Mouse (Mus musculus) A20 (cell line): ENCODE measurements at regions not wholly inside any gene's neighbourhood (a gene's known extent, or its start where the extent isn't known, plus 50 kb on each side); places are given as distances from the start of the nearest gene placed in this dataset.
"Not testable (repeated sequence)": the region's sequence is repeated elsewhere in the genome, so short reads cannot be mapped to it uniquely, and the experiment has no call there.

Experiments
- DNase-seq: peaks from one replicate; pipeline ENCODE4 v3.0.0-alpha.2; 2011; ENCODE audit warnings: low read depth, low spot score

DNA sequence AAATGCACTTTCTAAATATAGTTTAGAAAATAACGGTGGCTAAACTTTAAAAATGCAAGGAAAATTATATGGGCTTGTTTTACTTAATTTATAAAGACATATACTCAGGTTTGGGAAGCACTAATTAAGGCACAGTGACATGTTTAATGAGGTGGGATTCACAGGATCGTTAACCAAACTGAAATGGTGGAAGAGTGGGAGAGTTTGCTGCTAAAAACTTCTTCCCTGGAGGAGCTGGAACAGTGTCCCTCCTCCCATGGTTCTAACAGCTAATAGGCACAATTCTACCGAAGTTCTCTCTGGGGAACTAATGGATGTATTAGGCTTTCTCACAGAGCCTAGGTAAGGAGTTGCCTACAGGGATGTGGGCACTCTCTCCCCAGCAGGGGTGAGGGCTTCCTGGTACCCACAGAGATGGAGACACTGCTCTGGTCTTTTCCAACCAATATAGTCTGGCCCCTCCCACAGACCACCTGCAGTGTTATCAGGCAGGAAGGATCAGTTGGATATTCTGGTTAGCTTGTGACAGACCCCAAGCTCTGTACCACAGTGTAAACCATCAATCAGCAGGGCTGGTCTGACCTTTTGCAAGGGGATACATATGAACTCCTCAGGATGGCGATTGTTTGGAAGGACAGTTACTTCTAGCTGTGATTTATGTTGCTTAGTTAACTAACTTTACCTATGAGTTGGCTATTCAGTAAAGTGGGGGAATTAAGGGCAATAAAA lies 309.0 kb upstream of the Zic4 start:
- DNase-seq, result no peak

DNA sequence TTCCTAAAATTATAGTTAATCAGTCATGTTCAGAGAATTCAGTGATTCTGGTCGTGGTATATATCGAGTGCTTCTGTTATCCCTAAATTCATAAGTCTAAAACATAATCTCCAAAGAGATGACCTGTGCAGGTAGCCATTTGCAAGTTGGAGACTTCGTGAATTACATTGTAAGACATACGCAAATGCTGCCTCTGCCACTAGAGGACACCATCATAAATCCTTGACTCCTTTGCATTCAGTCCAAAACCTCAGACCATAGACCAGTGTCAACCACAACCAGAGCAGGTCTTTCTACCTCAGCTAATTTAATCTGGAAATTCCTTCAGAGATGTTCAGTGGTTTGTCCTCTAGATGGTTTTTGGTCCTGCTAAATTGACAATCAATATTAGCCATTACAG lies 302.8 kb upstream of the Zic4 start:
- no peak for DNase-seq

DNA sequence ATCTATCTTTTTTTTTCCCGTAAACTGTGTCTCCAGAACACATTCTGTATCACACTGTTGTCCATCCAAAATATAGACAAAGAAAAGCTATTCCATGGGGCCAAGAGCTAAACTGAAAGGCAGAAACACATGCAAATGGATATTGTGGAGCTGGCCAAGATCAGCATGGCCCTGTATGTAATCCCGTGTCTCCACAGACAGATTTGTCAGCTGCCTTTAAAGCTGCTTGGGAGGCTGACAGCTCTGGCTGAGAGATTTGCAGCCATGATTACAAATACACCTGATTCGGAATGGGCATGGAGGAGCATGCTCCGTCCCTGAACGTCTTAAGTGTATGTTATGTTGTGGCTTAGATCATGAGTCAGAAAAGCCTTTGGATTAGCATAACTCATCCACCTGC lies 292.7 kb upstream of the Zic4 start:
- DNase-seq, result no peak

DNA sequence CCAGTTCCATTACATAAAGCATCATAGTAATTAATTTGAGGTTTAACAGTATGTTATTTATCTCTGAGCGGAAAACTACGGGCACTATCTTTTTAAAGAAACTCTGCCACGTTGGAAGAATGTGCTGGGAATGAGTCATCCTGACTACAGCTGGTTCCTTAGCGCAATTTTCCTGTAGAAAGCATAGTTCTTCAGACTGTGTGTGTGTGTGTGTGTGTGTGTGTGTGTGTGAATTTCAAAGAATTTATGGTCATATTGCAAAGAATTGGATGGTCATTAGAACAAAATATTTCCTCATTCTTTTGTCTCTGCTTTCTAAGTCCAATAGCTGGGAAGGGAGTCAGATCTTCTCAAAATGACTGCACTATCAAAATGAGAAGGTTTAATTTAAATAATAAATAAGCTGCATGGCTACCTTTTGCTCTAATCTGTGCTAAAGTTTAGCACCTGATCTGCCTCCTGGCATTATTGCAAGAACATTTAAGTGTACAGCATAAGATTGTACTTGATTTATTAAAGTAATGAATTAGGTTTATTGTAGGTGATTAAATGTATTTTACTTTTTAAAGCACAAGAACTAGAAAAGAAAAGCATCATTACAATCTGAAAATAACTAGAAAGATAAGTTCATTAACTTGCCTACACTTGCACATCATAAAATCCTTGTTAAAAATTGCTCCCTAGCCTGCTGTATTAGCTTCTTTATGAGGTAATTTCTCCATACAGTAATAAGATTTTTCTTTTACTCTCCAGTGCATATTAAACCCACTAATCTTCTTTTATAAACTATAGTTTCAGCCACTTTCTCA lies 288.6 kb upstream of the Zic4 start:
- DNase-seq, result no peak

DNA sequence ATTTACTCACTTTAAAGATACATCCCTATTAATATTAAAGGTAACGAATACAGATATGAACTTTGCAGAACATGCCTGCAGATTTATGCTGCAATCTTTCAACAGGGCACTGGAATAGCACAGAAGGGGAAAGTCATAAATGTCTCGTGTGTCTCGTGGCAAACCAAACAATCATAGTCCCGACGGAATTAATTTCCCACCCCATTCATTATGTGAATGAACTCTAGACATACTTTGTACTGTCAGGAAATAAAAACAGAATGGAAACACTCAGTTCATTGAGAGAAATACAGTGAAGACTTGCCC lies 288.1 kb upstream of the Zic4 start:
- DNase-seq, result no peak

GRCm38 (mm10) chr9:91077490-91077889 lies 284.7 kb upstream of the Zic4 start:
- DNase-seq, result no peak

DNA sequence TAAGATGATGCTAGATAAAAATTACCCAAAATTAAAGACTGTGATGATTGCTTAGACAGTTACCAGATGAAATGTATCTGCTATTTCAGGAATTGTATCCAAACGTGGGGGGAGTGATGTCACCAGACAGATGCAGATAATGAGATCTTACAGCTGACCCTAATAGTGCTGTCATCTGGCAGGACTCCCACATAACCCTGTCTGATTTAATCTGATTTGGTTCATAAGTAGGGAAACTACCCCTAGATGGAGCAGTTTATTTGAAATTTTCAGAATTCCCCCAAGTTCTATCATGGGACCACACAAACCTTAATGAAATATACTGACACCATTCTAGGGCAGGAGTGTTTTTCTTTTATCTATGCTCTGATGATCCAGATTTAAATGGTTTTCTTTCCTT lies 278.4 kb upstream of the Zic4 start:
- no peak for DNase-seq

DNA sequence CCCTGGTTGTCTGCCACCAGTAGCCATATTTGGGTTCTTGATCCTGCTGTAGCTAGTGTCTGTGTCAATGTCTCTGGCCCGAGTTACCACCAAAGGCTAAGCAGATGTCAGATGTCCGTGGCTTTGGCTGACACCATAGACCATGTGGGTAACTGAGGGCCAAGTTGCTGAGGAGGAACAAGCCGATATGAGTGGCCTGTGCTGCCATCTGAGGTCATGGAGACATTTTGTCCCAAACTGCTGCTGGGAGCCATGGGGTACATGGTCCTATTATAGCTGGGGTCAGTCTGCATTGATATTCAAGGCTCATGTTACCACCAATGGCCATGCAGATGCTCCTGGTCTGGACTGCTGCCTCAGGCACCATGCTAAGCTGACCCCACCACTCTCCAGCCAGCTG lies 276.3 kb upstream of the Zic4 start:
- DNase-seq, result no peak

DNA sequence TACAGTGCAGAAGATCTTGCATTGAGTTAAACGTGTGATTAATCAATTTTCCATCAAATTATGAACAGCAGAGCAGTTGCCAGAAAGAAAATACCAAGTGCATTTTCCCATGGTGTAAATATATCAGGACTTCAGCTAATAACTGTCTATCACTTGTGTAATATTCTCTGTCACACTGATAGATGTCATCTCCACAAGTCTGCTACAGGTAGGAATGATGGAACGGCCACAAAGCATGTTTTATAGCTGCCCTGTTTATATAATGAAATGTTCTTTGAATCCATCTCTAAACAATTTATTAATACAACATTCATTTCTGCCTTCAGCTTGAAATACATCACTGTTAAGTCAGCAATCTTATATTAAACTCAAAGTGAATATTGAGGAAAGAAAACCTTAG lies 272.9 kb upstream of the Zic4 start:
- DNase-seq, result no peak

DNA sequence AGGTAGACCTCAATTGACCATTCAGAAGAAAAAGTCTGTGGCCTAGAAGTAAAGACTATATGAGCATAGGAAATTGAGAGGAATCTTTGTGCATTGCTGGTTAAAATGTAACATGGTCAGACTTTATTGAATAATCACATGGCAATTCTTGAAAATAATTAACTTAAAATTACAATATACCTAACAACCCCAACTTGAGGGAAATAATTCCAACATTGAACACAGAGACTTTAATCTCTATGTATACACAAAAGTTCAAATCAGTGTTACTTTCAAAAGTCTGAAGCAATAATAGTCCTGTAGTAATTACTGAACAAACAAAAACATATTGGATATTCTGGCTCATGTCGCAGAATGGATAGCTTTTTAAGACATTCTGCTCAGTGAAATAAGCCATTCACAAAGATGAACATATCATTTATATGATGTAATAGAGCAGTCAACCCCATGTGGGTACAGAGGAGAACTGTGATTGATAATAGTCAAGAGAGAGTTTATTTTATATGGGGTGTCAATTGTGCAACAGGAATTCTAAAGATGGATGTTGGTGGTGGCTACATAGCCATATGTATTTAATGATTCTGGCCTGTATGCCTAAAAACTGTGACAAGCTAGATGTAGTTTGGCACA lies 270.7 kb upstream of the Zic4 start:
- DNase-seq, result no peak

DNA sequence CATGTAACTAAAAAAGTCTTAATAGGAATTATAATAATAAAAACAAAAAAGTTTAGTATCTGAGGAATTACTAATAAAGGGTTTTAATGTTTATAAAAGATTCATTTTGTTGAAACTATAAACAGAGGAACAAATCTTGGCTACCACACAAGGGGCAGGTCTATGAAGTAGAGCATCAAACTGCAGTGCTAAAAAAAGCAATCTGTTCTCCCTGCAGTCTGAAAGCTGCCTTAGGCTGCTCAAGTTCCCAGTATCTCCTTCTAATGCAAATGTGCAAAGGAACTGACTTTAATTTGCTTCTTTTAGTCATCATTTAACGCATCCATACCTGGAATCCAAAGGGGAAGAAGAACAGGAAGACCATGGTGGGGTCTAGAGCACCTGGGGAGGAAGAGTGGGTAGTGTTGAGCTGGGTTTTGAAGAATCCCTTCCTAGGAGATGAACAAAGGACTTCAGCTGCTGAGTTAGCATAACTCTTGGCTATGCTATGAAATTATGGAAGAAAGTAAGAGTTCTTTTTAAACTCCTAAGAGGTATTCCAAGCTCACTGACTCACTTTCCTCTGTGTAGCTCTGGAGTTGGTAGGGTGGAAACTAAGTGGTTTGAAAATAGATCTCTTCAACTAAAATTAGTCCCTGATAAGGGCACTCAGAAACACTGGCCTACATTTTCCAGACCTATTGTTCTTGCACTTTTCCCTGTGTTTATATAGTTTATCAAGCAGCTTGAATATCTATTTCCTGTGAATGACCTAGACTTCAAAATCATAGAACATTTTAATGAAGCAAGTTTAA lies 260.4 kb upstream of the Zic4 start:
- no peak for DNase-seq

- no peak for DNase-seq
Measured at GRCm38 (mm10) chr9:91122441-91123035, 239.7 kb upstream of the Zic4 start.

DNA sequence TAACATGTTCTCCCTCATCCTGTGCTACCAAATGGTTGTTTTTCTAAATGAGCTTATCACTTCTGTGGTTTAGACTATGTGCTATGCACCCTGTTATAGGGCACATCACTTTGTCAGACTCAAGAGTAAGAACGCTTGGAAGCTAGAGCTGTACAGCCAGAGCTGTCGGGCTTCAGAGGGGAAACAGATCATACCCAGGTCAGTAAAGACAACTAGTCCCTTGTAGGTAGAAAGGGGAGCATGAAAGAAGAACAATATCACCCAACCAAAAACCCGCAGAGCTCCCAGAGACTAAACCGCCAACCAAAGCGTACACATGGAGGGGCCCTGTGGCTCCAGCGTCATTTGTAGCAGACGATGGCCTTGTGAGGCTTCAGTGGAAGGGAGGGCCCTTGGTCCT lies 239.0 kb upstream of the Zic4 start:
- no peak for DNase-seq

DNA sequence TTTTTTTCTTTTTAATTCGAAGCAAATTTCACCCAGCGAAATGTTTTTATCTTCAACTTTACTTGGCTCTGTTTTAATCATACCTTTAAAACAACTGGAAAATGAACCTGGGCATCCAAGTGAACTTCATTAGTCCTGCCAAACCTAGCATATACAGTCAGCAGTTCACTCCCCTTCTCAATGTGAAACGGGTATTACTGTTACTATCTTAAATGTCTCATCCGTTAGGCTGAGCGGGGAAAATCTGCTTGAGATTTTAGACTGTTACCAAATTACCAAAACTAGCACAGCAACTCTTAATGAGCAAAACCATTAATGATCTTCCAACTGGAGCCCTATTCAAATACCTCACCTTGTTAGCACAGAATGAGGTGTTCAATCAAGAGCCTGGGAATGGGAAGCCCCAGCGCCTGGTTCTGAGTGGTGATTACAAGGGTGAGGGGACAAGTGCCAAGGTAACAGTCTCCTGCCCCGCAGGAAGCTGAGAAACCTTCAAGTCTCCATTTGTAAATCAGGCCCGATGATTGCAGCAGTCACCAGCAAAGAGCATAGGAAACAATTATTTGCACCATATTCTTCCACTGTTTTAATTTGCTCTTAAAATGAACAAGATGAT lies 235.5 kb upstream of the Zic4 start:
- no peak for DNase-seq

DNA sequence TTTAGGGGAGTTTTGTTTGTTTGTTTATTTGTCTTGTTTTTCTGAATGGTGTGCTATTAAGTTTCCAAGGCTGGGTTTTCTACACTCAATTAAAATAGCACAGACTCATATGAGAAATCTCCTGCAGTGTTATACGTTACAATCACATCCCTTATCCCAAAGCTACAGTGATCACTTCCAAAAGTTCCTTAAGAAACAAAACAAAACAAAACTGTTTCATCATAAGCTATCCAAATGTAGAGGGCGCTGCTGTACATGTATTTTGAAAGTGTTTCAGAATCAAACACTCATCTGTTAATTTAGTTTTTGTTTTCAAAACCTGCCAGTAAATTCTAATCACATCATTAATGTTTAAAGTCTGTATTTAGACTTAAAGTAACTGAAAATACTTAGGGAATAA lies 233.7 kb upstream of the Zic4 start:
- DNase-seq, result not testable (repeated sequence)

- no peak for DNase-seq
Measured at GRCm38 (mm10) chr9:91130111-91130720, 232.0 kb upstream of the Zic4 start.

DNA sequence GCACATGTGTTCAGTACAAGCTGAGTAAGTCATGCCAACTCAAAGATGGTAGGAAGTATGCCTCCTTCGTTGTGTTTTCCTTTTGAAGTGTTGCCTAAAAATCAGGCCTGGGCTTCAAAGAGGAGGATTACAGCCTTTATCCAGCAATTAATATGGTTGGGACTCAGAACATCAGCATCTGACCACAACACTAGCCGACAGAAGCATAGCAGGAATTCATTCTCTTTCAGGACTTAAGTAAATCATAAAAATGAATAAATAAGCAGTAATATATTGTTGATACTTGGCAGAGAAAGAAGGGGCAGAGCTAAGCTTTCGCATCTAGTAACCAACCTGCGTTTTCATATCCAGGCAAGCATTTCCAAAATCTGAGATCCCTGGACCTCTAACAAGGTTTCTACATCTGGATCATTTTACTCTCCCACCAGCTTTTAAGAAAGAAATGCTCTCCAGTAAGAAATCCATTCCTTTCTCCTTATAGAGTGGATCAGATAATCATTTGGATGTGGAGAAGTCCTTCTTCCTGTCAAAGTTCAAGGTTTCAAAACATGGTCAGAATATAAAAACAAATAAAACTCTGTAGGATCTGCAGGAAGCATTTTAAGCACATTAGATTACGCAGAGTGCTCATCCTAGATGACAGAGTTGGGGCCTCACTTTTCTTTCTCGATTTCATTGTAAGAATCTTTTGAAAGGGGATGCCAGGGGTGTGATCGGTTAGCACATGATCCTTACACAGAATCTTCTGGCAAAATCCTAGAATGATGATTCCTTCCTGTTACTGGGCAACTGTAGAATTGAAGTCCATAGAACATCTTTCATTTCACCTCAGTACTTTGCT lies 230.6 kb upstream of the Zic4 start:
- no peak for DNase-seq

- DNase-seq, result no peak
Measured at GRCm38 (mm10) chr9:91132531-91132930, 229.7 kb upstream of the Zic4 start.

- DNase-seq, result no peak
Measured at GRCm38 (mm10) chr9:91133256-91133920, 228.8 kb upstream of the Zic4 start.
